Mouse (Mus musculus) bone marrow macrophage, adult 2 months (primary cell): ENCODE data around the gene Rab3b.

Experiments
- CTCF ChIP-seq: IDR thresholded peaks from 2 replicates; pipeline ENCODE4 v1.5.1; 2012; ENCODE audit warnings: low read depth, mild to moderate bottlenecking, low read length, moderate library complexity
- POLR2A ChIP-seq: IDR thresholded peaks from 2 replicates; pipeline ENCODE4 v1.6.1; 2012; ENCODE audit warnings: mild to moderate bottlenecking, low read depth, low read length, borderline replicate concordance

DNA sequence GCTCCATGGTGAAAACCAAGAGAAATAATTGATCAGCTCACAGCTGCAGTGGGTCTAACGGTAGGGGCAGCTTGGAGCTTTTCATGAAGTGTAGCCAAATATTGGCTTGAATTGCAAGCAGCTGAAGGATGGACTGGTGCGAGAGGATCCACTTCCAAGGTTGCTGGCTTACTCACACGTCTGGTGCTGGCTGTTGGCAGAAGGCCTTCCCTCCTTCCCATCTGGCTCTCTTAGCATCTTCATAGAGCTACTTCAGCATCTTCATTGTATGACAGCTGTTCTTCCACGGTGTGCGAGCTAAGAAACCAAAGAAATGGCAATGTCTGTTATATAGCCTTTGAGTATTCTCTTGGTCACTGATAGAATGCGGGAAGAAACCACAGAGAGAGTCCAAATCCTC lies 12.0 kb downstream of the Rab3b start:
- TF ChIP-seq CTCF: no peak
- TF ChIP-seq POLR2A: no peak
